ENCODE assay signal across 11 mouse cellular contexts in the genomic region with DNA sequence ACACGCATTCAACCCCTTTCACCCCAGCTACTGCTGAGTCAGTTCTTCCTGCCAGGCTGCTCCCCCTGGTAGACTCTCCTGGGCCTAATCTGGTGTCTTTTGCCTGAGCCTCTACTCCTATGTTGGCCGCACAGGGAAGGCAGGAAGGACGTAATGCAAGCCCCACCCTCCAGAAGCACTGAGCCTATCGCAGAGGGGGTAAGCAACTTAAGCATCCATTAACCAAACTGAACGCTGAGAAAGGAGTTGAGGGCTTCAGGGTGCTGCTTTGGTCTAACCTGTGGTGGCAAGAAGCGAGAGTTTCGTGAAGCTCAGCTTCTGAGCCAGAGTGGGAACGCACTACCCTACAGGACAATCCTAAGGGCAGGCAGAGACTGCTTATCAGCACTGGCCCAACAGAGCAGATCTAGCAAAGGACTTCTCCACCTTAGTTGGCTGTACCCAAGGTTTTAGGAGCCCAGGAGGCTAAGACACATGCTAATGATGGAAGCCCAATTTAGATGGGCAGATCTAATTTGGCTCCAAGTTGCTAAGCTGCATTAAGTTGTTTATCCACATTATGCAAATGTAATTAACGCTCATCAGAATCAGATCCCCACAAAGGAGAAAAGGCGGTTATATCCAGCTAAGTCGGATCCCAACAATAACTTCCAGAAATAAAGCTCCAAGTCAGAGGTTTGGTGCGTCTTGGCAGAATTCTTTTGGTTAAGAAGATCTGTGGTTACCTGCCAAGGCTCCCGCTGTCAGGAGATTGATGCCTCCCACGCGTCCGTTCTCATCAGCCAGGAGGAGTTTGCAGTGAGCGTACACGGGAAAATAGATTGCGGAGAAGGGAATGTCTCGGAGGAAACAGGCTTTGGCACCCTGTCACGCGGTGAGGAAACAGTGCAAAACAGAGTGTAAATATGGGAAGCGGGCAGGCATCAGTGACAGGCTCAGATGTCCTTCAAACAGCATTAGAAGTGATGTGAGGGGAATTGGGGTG.
DNase-seq lines count a peak whose midpoint lies in the region; ATAC-seq and TF ChIP-seq lines count a peak whose summit lies in the region.
"Had no signal": no experiment of that assay in that cellular context is flagged by ENCODE, and none has a peak within 500 bp of the region (broad histone marks: within the 10 kb centered on the region; RNA-seq: fewer than 3 reads in every experiment).

No protein-coding gene starts in this region.

- H3K4me3 ChIP-seq in midbrain, postnatal 0 days (ENCODE audit: low read depth, low read length): no peak overlapping the region
- no peak overlapping the region for H3K4me3 ChIP-seq in midbrain, embryonic 13.5 days (replicated peaks)
- H3K4me3 ChIP-seq in forebrain, embryonic 16.5 days (replicated peaks; ENCODE audit: low read length): no peak overlapping the region
- H3K4me3 ChIP-seq in stomach, postnatal 0 days (ENCODE audit: low read depth, low read length): no peak overlapping the region
- H3K4me3 ChIP-seq: erythroblast, embryonic 14.5 days; heart, embryonic 13.5 days; megakaryocyte, embryonic 14.5 days had no signal

- H3K9ac ChIP-seq in midbrain, postnatal 0 days (replicated peaks; ENCODE audit: low read length, poor library complexity, severe bottlenecking): no peak overlapping the region
- no peak overlapping the region for H3K9ac ChIP-seq in midbrain, embryonic 13.5 days (replicated peaks)
- no peak overlapping the region for H3K9ac ChIP-seq in forebrain, embryonic 16.5 days (replicated peaks; ENCODE audit: low read depth, low read length)
- no peak overlapping the region for H3K9ac ChIP-seq in stomach, postnatal 0 days (ENCODE audit: low read length)
- H3K9ac ChIP-seq: heart, embryonic 13.5 days had no signal

- WGBS in midbrain, postnatal 0 days: 65% methylated on average over 23 of the region's 23 CpGs
- 78% methylated on average over 23 of the region's 23 CpGs for WGBS in midbrain, embryonic 13.5 days
- 39% methylated on average over 23 of the region's 23 CpGs for WGBS in forebrain, embryonic 16.5 days
- 73% methylated on average over 23 of the region's 23 CpGs for WGBS in stomach, postnatal 0 days

- no peak overlapping the region for H3K4me2 ChIP-seq in midbrain, postnatal 0 days (ENCODE audit: low read depth, low read length, poor library complexity, severe bottlenecking)
- H3K4me2 ChIP-seq in midbrain, embryonic 13.5 days (replicated peaks): no peak overlapping the region
- H3K4me2 ChIP-seq in forebrain, embryonic 16.5 days (ENCODE audit: low read length): no peak overlapping the region
- no peak overlapping the region for H3K4me2 ChIP-seq in stomach, postnatal 0 days (replicated peaks; ENCODE audit: low read depth)
- H3K4me2 ChIP-seq: heart, embryonic 13.5 days had no signal

- no peak for TF ChIP-seq EP300 in stomach, postnatal 0 days (optimal IDR thresholded peaks at IDR 0.05)

- H3K27me3 ChIP-seq in midbrain, postnatal 0 days (ENCODE audit: insufficient read depth, low read length): no peaks in the 10 kb centered on the region
- H3K27me3 ChIP-seq in midbrain, embryonic 13.5 days: no peaks in the 10 kb centered on the region
- H3K27me3 ChIP-seq in forebrain, embryonic 16.5 days (replicated peaks; ENCODE audit: control insufficient read depth, insufficient read depth, low read length): no peaks in the 10 kb centered on the region
- no peaks in the 10 kb centered on the region for H3K27me3 ChIP-seq in stomach, postnatal 0 days (ENCODE audit: control insufficient read depth, insufficient read depth, low read length)
- H3K27me3 ChIP-seq: heart, embryonic 13.5 days; megakaryocyte, embryonic 14.5 days had no signal

- no peaks in the 10 kb centered on the region for H3K9me3 ChIP-seq in midbrain, postnatal 0 days (ENCODE audit: low read length)
- H3K9me3 ChIP-seq in midbrain, embryonic 13.5 days: no peaks in the 10 kb centered on the region
- no peaks in the 10 kb centered on the region for H3K9me3 ChIP-seq in forebrain, embryonic 16.5 days (ENCODE audit: control insufficient read depth, low read length)
- H3K9me3 ChIP-seq in stomach, postnatal 0 days (ENCODE audit: control insufficient read depth, low read length): no peaks in the 10 kb centered on the region
- H3K9me3 ChIP-seq: heart, embryonic 13.5 days; megakaryocyte, embryonic 14.5 days had no signal

- DNase-seq in midbrain, postnatal 0 days (ENCODE audit: low spot score): peak; percentile 35
- peak; percentile 59 for DNase-seq in cerebellum, adult 11 months
- peak; percentile 72 to 75 for DNase-seq in right cerebral cortex, adult 2 months (ENCODE audit: low spot score in 2 of 2)
- DNase-seq in testis, postnatal 14 days (ENCODE audit: low spot score): no peak
- DNase-seq in stomach, postnatal 0 days (ENCODE audit: low spot score): no peak

- H3K4me1 ChIP-seq in midbrain, postnatal 0 days (ENCODE audit: insufficient read depth, low read length): no peaks in the 10 kb centered on the region
- H3K4me1 ChIP-seq in midbrain, embryonic 13.5 days (replicated peaks): no peaks in the 10 kb centered on the region
- H3K4me1 ChIP-seq in forebrain, embryonic 16.5 days (replicated peaks; ENCODE audit: control insufficient read depth, insufficient read depth, low read length): peaks cover 10% of the 10 kb centered on the region
- no peaks in the 10 kb centered on the region for H3K4me1 ChIP-seq in stomach, postnatal 0 days (replicated peaks; ENCODE audit: control insufficient read depth, insufficient read depth)
- H3K4me1 ChIP-seq: heart, embryonic 13.5 days had no signal

- TF ChIP-seq CTCF in midbrain, postnatal 0 days (IDR thresholded peaks at IDR 0.05): no peak
- TF ChIP-seq CTCF in stomach, postnatal 0 days (IDR thresholded peaks at IDR 0.05; ENCODE audit: low read depth): no peak

- peaks cover 42% of the 10 kb centered on the region for H3K36me3 ChIP-seq in midbrain, postnatal 0 days (ENCODE audit: insufficient read depth, low read length)
- H3K36me3 ChIP-seq in midbrain, embryonic 13.5 days: peaks cover 39% of the 10 kb centered on the region
- peaks cover 9% of the 10 kb centered on the region for H3K36me3 ChIP-seq in forebrain, embryonic 16.5 days (ENCODE audit: control insufficient read depth, insufficient read depth)
- H3K36me3 ChIP-seq in stomach, postnatal 0 days (ENCODE audit: control insufficient read depth, insufficient read depth, low read length): peaks cover 12% of the 10 kb centered on the region

- ATAC-seq in midbrain, postnatal 0 days (ENCODE audit: low FRiP score): no peak
- ATAC-seq in midbrain, embryonic 13.5 days: no peak; the same call in none of the 2 replicates
- ATAC-seq in forebrain, embryonic 16.5 days: peak; percentile 54; the same call in 1 of the 2 replicates
- no peak for ATAC-seq in erythroid progenitor cell, adult 5-6 weeks (replicated peaks; ENCODE audit: low FRiP score, poor library complexity, severe bottlenecking)
- ATAC-seq in stomach, postnatal 0 days (ENCODE audit: low FRiP score, low TSS enrichment): no peak

- no peak overlapping the region for H3K27ac ChIP-seq in midbrain, postnatal 0 days (ENCODE audit: low read depth, low read length)
- no peak overlapping the region for H3K27ac ChIP-seq in midbrain, embryonic 13.5 days
- no peak overlapping the region for H3K27ac ChIP-seq in forebrain, embryonic 16.5 days (ENCODE audit: low read length)
- no peak overlapping the region for H3K27ac ChIP-seq in stomach, postnatal 0 days (replicated peaks)
- H3K27ac ChIP-seq: heart, embryonic 13.5 days had no signal

Comparison
In these comparisons a context has a peak if more than half of its experiments do, and no peak if none do; other contexts are left out.
1. DNase-seq: peak in midbrain, postnatal 0 days (single experiment), cerebellum, adult 11 months (single experiment) and right cerebral cortex, adult 2 months (2 of 2); none in testis, postnatal 14 days (single experiment) and stomach, postnatal 0 days (single experiment).